Mouse (Mus musculus) cortical plate, adult 2 months (tissue): ENCODE measurements around the gene Gm37240.

Source experiments
- CTCF ChIP-seq: fragments of 200-500 bp; IDR thresholded peaks from 2 replicates; pipeline ENCODE4 v1.5.1; 2011; ENCODE audit warnings: mild to moderate bottlenecking, control low read depth, low read length; ENCODE audit not compliant: insufficient read depth; ENCODE audit errors: extremely low read depth
- POLR2A ChIP-seq: fragments of 200-500 bp; IDR thresholded peaks from 2 replicates; pipeline ENCODE4 v1.6.1; 2011; ENCODE audit warnings: mild to moderate bottlenecking, low read length, control low read depth; ENCODE audit not compliant: insufficient read depth; ENCODE audit errors: extremely low read depth

DNA sequence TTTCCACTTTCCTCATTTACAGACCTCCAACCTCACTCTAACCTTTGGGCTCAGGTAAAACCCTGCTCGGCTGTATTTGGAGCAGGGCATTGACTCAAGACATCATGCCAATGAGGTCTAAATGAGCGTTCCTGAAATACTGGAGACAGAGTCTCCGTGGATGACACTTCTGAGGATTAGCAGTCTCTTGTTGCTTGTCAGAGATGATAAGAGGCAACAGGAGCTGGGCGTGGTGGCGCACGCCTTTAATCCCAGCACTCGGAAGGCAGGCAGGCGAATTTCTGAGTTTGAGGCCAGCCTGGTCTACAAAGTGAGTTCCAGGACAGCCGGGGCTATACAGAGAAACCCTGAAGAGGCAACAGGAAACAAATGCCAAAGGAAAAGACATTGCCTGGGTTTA, 1083.3 kb downstream of the Gm37240 start:
- TF ChIP-seq POLR2A: no peak
- TF ChIP-seq CTCF: no peak
